Mouse (Mus musculus) liver, adult 2 months (tissue): ENCODE results near the gene Gm20605.

ENCODE experiments used
- CTCF ChIP-seq: fragments of 200-500 bp; IDR thresholded peaks from 2 replicates; pipeline ENCODE4 v1.5.1; 2011; ENCODE audit warnings: low read depth, low read length, control low read depth
- POLR2A ChIP-seq: fragments of 200-500 bp; IDR thresholded peaks from 2 replicates; pipeline ENCODE4 v1.6.1; 2011; ENCODE audit warnings: low read length, control low read depth; ENCODE audit not compliant: insufficient read depth; ENCODE audit errors: extremely low read depth

- no peak for TF ChIP-seq POLR2A
- no peak for TF ChIP-seq CTCF
These were observed 19.0 kb downstream of the Gm20605 start for GRCm38 (mm10) chr5:137647827-137648601.
